Mouse (Mus musculus): ENCODE measurements at regions not wholly inside any gene's neighbourhood (a gene's known extent, or its start where the extent isn't known, plus 50 kb on each side); places are given as distances from the start of the nearest gene placed in this dataset.

- Histone ChIP-seq H3K4me3 (ENCODE audit: low read length) (no peak overlapping the region), H3K9me3 (ENCODE audit: control insufficient read depth, low read length) (no peaks in the 10 kb centered on the region), H3K4me1 (ENCODE audit: control insufficient read depth, insufficient read depth, low read length) (no peaks in the 10 kb centered on the region), H3K27me3 (ENCODE audit: control insufficient read depth, insufficient read depth, low read length) (no peaks in the 10 kb centered on the region), H3K4me2 (replicated peaks; ENCODE audit: low read depth, low read length) (no peak overlapping the region), H3K36me3 (ENCODE audit: control insufficient read depth, insufficient read depth, low read length) (no peaks in the 10 kb centered on the region), H3K9ac (ENCODE audit: low read depth, low read length) (no peak overlapping the region), H3K27ac (ENCODE audit: low read depth, low read length) (no peak overlapping the region)
- no peak for ATAC-seq (ENCODE audit: low FRiP score, low TSS enrichment)
- WGBS = 91% methylated on average over 8 of the region's 8 CpGs
These were observed 216.1 kb upstream of the Sptlc3 start for GRCm38 (mm10) chr2:139277571-139277970.

GRCm38 (mm10) chr2:139281056-139281455 is 212.7 kb upstream of the Sptlc3 start:
- Histone ChIP-seq H3K4me3 (ENCODE audit: low read length) (no peak overlapping the region), H3K9me3 (ENCODE audit: control insufficient read depth, low read length) (no peaks in the 10 kb centered on the region), H3K36me3 (ENCODE audit: control insufficient read depth, insufficient read depth, low read length) (no peaks in the 10 kb centered on the region), H3K4me1 (ENCODE audit: control insufficient read depth, insufficient read depth, low read length) (no peaks in the 10 kb centered on the region), H3K27me3 (ENCODE audit: control insufficient read depth, insufficient read depth, low read length) (no peaks in the 10 kb centered on the region), H3K4me2 (replicated peaks; ENCODE audit: low read depth, low read length) (no peak overlapping the region), H3K9ac (ENCODE audit: low read depth, low read length) (no peak overlapping the region), H3K27ac (ENCODE audit: low read depth, low read length) (no peak overlapping the region)
- ATAC-seq (ENCODE audit: low FRiP score, low TSS enrichment) = no peak
- WGBS = 88% methylated on average over 3 of the region's 3 CpGs

DNA sequence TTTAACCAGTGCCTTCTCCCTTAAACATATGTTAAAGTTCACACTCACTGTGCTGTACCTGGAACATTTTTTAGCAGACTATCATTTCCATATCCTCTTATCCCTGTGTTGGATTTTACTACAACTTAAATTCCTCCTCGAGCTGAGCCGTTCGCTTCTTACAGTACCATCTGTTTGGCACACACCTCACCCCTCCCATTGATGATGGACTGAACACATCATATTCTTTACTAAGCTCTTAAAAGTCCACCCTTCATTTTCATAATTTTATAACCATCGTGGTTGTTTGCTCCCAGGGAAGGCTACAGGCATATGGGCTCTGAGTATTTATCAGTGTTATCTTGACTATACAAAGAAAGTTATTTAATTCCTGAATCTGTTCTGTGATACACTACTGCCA is 209.4 kb upstream of the Sptlc3 start:
- no peak overlapping the region for H3K27ac ChIP-seq (ENCODE audit: low read depth, low read length)
- 89% methylated on average over 4 of the region's 4 CpGs for WGBS
- H3K4me2 ChIP-seq (replicated peaks; ENCODE audit: low read depth, low read length) = no peak overlapping the region
- no peaks in the 10 kb centered on the region for H3K9me3 ChIP-seq (ENCODE audit: control insufficient read depth, low read length)
- H3K9ac ChIP-seq (ENCODE audit: low read depth, low read length) = no peak overlapping the region
- H3K4me3 ChIP-seq (ENCODE audit: low read length) = no peak overlapping the region
- H3K27me3 ChIP-seq (ENCODE audit: control insufficient read depth, insufficient read depth, low read length) = no peaks in the 10 kb centered on the region
- H3K36me3 ChIP-seq (ENCODE audit: control insufficient read depth, insufficient read depth, low read length) = no peaks in the 10 kb centered on the region
- no peak for ATAC-seq (ENCODE audit: low FRiP score, low TSS enrichment)
- no peaks in the 10 kb centered on the region for H3K4me1 ChIP-seq (ENCODE audit: control insufficient read depth, insufficient read depth, low read length)

- ATAC-seq (ENCODE audit: low FRiP score, low TSS enrichment) = no peak
- no peak overlapping the region for H3K9ac ChIP-seq (ENCODE audit: low read depth, low read length)
- no peak overlapping the region for H3K4me2 ChIP-seq (replicated peaks; ENCODE audit: low read depth, low read length)
- no peak overlapping the region for H3K27ac ChIP-seq (ENCODE audit: low read depth, low read length)
- H3K9me3 ChIP-seq (ENCODE audit: control insufficient read depth, low read length) = no peaks in the 10 kb centered on the region
- no peak overlapping the region for H3K4me3 ChIP-seq (ENCODE audit: low read length)
- no peaks in the 10 kb centered on the region for H3K27me3 ChIP-seq (ENCODE audit: control insufficient read depth, insufficient read depth, low read length)
- H3K4me1 ChIP-seq (ENCODE audit: control insufficient read depth, insufficient read depth, low read length) = no peaks in the 10 kb centered on the region
- 71% methylated on average over 2 of the region's 2 CpGs for WGBS
- no peaks in the 10 kb centered on the region for H3K36me3 ChIP-seq (ENCODE audit: control insufficient read depth, insufficient read depth, low read length)
These were observed 207.3 kb upstream of the Sptlc3 start for GRCm38 (mm10) chr2:139286446-139286845.

- no peak overlapping the region for H3K4me3 ChIP-seq (ENCODE audit: low read length)
- no peak overlapping the region for H3K9ac ChIP-seq (ENCODE audit: low read depth, low read length)
- WGBS = 65% methylated on average over 6 of the region's 6 CpGs
- no peaks in the 10 kb centered on the region for H3K4me1 ChIP-seq (ENCODE audit: control insufficient read depth, insufficient read depth, low read length)
- no peaks in the 10 kb centered on the region for H3K27me3 ChIP-seq (ENCODE audit: control insufficient read depth, insufficient read depth, low read length)
- ATAC-seq (ENCODE audit: low FRiP score, low TSS enrichment) = no peak
- H3K27ac ChIP-seq (ENCODE audit: low read depth, low read length) = no peak overlapping the region
- no peaks in the 10 kb centered on the region for H3K36me3 ChIP-seq (ENCODE audit: control insufficient read depth, insufficient read depth, low read length)
- no peak overlapping the region for H3K4me2 ChIP-seq (replicated peaks; ENCODE audit: low read depth, low read length)
- no peaks in the 10 kb centered on the region for H3K9me3 ChIP-seq (ENCODE audit: control insufficient read depth, low read length)
These were observed 195.1 kb upstream of the Sptlc3 start for GRCm38 (mm10) chr2:139298541-139299152.

- no peaks in the 10 kb centered on the region for H3K9me3 ChIP-seq (ENCODE audit: control insufficient read depth, low read length)
- H3K36me3 ChIP-seq (ENCODE audit: control insufficient read depth, insufficient read depth, low read length) = no peaks in the 10 kb centered on the region
- no peak overlapping the region for H3K4me3 ChIP-seq (ENCODE audit: low read length)
- H3K27ac ChIP-seq (ENCODE audit: low read depth, low read length) = no peak overlapping the region
- H3K4me1 ChIP-seq (ENCODE audit: control insufficient read depth, insufficient read depth, low read length) = no peaks in the 10 kb centered on the region
- no peaks in the 10 kb centered on the region for H3K27me3 ChIP-seq (ENCODE audit: control insufficient read depth, insufficient read depth, low read length)
- H3K9ac ChIP-seq (ENCODE audit: low read depth, low read length) = no peak overlapping the region
- no peak for ATAC-seq (ENCODE audit: low FRiP score, low TSS enrichment)
- no peak overlapping the region for H3K4me2 ChIP-seq (replicated peaks; ENCODE audit: low read depth, low read length)
- 86% methylated on average over 1 of the region's 1 CpGs for WGBS
These were observed 182.3 kb upstream of the Sptlc3 start for GRCm38 (mm10) chr2:139311401-139311812.

DNA sequence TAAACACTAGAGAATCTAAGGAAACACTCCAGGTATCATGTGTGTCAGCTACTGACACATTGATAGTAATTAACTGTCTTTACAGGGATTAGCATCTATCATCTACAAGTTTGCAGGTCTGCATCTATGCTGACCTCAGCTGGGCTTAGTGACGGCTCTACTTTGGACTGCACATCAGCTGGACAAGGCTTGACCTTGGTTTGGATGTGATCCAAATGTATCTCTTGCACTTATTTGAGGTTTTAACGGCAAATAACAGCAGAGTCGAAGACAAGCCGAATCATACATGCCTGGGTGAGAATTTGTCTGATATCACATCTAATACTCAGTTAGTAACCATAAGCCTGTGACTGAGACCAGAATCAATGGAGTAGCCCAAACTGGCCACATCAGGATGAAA is 181.7 kb upstream of the Sptlc3 start:
- H3K9ac ChIP-seq (ENCODE audit: low read depth, low read length) = no peak overlapping the region
- no peak overlapping the region for H3K27ac ChIP-seq (ENCODE audit: low read depth, low read length)
- WGBS = 83% methylated on average over 4 of the region's 4 CpGs
- no peaks in the 10 kb centered on the region for H3K9me3 ChIP-seq (ENCODE audit: control insufficient read depth, low read length)
- H3K4me2 ChIP-seq (replicated peaks; ENCODE audit: low read depth, low read length) = no peak overlapping the region
- H3K4me1 ChIP-seq (ENCODE audit: control insufficient read depth, insufficient read depth, low read length) = no peaks in the 10 kb centered on the region
- ATAC-seq (ENCODE audit: low FRiP score, low TSS enrichment) = no peak
- no peaks in the 10 kb centered on the region for H3K27me3 ChIP-seq (ENCODE audit: control insufficient read depth, insufficient read depth, low read length)
- H3K4me3 ChIP-seq (ENCODE audit: low read length) = no peak overlapping the region
- H3K36me3 ChIP-seq (ENCODE audit: control insufficient read depth, insufficient read depth, low read length) = no peaks in the 10 kb centered on the region

GRCm38 (mm10) chr2:139322509-139322908 is 171.2 kb upstream of the Sptlc3 start:
- H3K4me3 ChIP-seq (ENCODE audit: low read length) = no peak overlapping the region
- H3K27me3 ChIP-seq (ENCODE audit: control insufficient read depth, insufficient read depth, low read length) = no peaks in the 10 kb centered on the region
- H3K9me3 ChIP-seq (ENCODE audit: control insufficient read depth, low read length) = no peaks in the 10 kb centered on the region
- H3K4me1 ChIP-seq (ENCODE audit: control insufficient read depth, insufficient read depth, low read length) = no peaks in the 10 kb centered on the region
- H3K36me3 ChIP-seq (ENCODE audit: control insufficient read depth, insufficient read depth, low read length) = no peaks in the 10 kb centered on the region
- ATAC-seq (ENCODE audit: low FRiP score, low TSS enrichment) = no peak
- H3K4me2 ChIP-seq (replicated peaks; ENCODE audit: low read depth, low read length) = no peak overlapping the region
- WGBS = 63% methylated on average over 2 of the region's 2 CpGs
- H3K27ac ChIP-seq (ENCODE audit: low read depth, low read length) = no peak overlapping the region
- H3K9ac ChIP-seq (ENCODE audit: low read depth, low read length) = no peak overlapping the region

GRCm38 (mm10) chr2:139325501-139325900 is 168.2 kb upstream of the Sptlc3 start:
- H3K9me3 ChIP-seq (ENCODE audit: control insufficient read depth, low read length) = no peaks in the 10 kb centered on the region
- H3K27ac ChIP-seq (ENCODE audit: low read depth, low read length) = no peak overlapping the region
- H3K27me3 ChIP-seq (ENCODE audit: control insufficient read depth, insufficient read depth, low read length) = no peaks in the 10 kb centered on the region
- no peaks in the 10 kb centered on the region for H3K4me1 ChIP-seq (ENCODE audit: control insufficient read depth, insufficient read depth, low read length)
- H3K9ac ChIP-seq (ENCODE audit: low read depth, low read length) = no peak overlapping the region
- no peak overlapping the region for H3K4me2 ChIP-seq (replicated peaks; ENCODE audit: low read depth, low read length)
- 85% methylated on average over 3 of the region's 3 CpGs for WGBS
- H3K4me3 ChIP-seq (ENCODE audit: low read length) = no peak overlapping the region
- no peaks in the 10 kb centered on the region for H3K36me3 ChIP-seq (ENCODE audit: control insufficient read depth, insufficient read depth, low read length)
- ATAC-seq (ENCODE audit: low FRiP score, low TSS enrichment) = no peak

Measured in kidney, embryonic 14.5 days (tissue).